Mouse (Mus musculus) embryonic facial prominence, embryonic 14.5 days (tissue): ENCODE results near the gene Gm20388. TPM values are rescaled to one million over a fixed set of nuclear protein-coding genes. Genes with fewer than 3 reads are reported as not detected.
A peak's percentile ranks its signal among the peaks of the same experiment; 100 is the strongest.

Experiments used
- ATAC-seq: fragments of 200-750 bp; cut with Nextera tagmentation; 2 replicates; pipeline ENCODE4 v1.8.0; 2017; ENCODE audit warnings: low read depth, moderate number of reproducible peaks, moderate TSS enrichment
- DNase-seq: peaks from one replicate; pipeline ENCODE4 v3.0.0-alpha.2; 2015; ENCODE audit warnings: low spot score
- H3K27ac ChIP-seq: fragments of 300-500 bp; sonication (generic); replicated peaks from 2 replicates; pipeline ENCODE4 v1.5.1; 2014; ENCODE audit warnings: low read depth, mild to moderate bottlenecking, low read length, moderate library complexity
- H3K27me3 ChIP-seq: fragments of 300-500 bp; sonication (generic); replicated peaks from 2 replicates; pipeline ENCODE4 v1.6.1; 2014; ENCODE audit warnings: low read length; ENCODE audit not compliant: control insufficient read depth, insufficient read depth
- H3K36me3 ChIP-seq: fragments of 300-500 bp; sonication (generic); 2 replicates; pipeline ENCODE4 v1.6.1; 2014; ENCODE audit warnings: low read length, mixed read lengths; ENCODE audit not compliant: control insufficient read depth, insufficient read depth
- H3K4me1 ChIP-seq: fragments of 300-500 bp; sonication (generic); 2 replicates; pipeline ENCODE4 v1.6.1; 2014; ENCODE audit warnings: antibody characterized with exemption, low read length; ENCODE audit not compliant: control insufficient read depth, insufficient read depth
- H3K4me2 ChIP-seq: fragments of 300-500 bp; sonication (generic); 2 replicates; pipeline ENCODE4 v1.6.1; 2014; ENCODE audit warnings: low read depth, mild to moderate bottlenecking, low read length, moderate library complexity, mixed read lengths
- H3K4me3 ChIP-seq: fragments of 300-500 bp; sonication (generic); 2 replicates; pipeline ENCODE4 v1.5.1; 2014; ENCODE audit warnings: low read depth, mild to moderate bottlenecking, low read length
- H3K9ac ChIP-seq: fragments of 300-500 bp; sonication (generic); 2 replicates; pipeline ENCODE4 v1.6.1; 2014; ENCODE audit warnings: low read depth, mild to moderate bottlenecking, low read length, moderate library complexity, mixed read lengths
- H3K9me3 ChIP-seq: fragments of 300-500 bp; sonication (generic); 2 replicates; pipeline ENCODE4 v1.6.1; 2016; ENCODE audit warnings: low read length; ENCODE audit not compliant: control insufficient read depth
- WGBS: fragments of 180-500 bp; shearing (Covaris S2); extraction: QIAGEN DNeasy Blood & Tissue Kit; methylation state at CpG from one replicate; pipeline ENCODE4 v1.1.7; 2014; 5-methylcytosine and 5-hydroxymethylcytosine counted together
- polyA plus RNA-seq: library from polyadenylated mRNA; unstranded; fragments of >200 nt; fragmentation: Nextera tagmentation; extraction: Ambion mirVana; gene quantifications from 2 replicates; pipeline ENCODE4 v1.2.1, GENCODE M21; 2014

Gene Gm20388
- polyA plus RNA-seq, 1 experiment from 2014 or later = not detected

- H3K9me3 ChIP-seq = peaks cover 5% of the 10 kb centered on the region; the same call in 1 of the 2 replicates
- no peak for DNase-seq
- ATAC-seq = no peak
- H3K36me3 ChIP-seq = no peaks in the 10 kb centered on the region
- WGBS = 84% methylated on average over 12 of the region's 12 CpGs
- H3K4me3 ChIP-seq = no peak overlapping the region
- no peaks in the 10 kb centered on the region for H3K27me3 ChIP-seq
- H3K9ac ChIP-seq = no peak overlapping the region
- no peak overlapping the region for H3K4me2 ChIP-seq
- H3K27ac ChIP-seq = no peak overlapping the region
- H3K4me1 ChIP-seq = peaks cover 23% of the 10 kb centered on the region
Measured at GRCm38 (mm10) chr8:120431042-120431441, 520.4 kb downstream of the Gm20388 start.

DNA sequence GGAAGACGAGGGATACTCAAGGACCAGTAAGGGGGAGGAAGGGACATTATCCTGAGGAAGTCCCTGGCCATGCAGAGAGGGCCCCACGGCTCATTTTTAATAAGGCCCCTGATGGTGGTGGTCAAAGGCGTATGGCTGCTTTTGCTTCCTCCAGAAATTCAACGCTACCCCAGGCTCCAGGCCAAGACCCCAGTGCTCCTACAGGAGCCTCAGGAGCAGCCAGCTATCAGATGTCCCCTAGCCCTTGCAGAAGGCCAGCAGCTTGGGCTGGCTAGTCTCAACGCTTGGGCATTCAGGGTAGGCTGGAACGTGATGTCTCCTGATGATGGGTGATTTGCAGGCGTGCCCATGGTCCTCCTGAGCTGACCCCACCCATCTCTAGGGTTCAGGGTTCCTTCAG is 521.8 kb downstream of the Gm20388 start:
- H3K36me3 ChIP-seq = no peaks in the 10 kb centered on the region
- no peak overlapping the region for H3K27ac ChIP-seq
- H3K9ac ChIP-seq = no peak overlapping the region
- peaks cover 5% of the 10 kb centered on the region; the same call in 1 of the 2 replicates for H3K9me3 ChIP-seq
- ATAC-seq (no peak), DNase-seq (no peak)
- no peak overlapping the region for H3K4me3 ChIP-seq
- peaks cover 20% of the 10 kb centered on the region for H3K4me1 ChIP-seq
- no peaks in the 10 kb centered on the region for H3K27me3 ChIP-seq
- 75% methylated on average over 7 of the region's 7 CpGs for WGBS
- no peak overlapping the region for H3K4me2 ChIP-seq

DNA sequence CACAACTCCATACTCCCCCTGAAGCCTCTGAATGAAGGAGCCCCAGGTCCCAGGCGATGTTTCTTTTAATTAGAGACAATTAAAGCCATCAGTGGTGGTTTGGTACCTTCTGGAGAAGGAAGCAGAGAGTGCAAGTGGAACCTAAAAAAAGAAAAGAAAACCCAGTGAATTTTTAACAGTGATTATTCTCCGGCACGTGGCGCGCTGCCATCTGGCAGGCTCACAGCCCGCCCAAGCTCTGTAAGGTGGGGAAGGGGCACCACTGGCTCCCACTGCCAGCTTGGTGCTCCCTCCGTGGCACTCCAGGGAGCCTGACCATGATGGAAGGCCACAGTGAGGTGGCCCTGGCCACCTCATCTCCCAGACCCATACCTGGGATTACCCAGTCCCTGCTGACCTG is 522.5 kb downstream of the Gm20388 start:
- no peak for ATAC-seq
- peaks cover 17% of the 10 kb centered on the region for H3K4me1 ChIP-seq
- 86% methylated on average over 5 of the region's 7 CpGs for WGBS

DNA sequence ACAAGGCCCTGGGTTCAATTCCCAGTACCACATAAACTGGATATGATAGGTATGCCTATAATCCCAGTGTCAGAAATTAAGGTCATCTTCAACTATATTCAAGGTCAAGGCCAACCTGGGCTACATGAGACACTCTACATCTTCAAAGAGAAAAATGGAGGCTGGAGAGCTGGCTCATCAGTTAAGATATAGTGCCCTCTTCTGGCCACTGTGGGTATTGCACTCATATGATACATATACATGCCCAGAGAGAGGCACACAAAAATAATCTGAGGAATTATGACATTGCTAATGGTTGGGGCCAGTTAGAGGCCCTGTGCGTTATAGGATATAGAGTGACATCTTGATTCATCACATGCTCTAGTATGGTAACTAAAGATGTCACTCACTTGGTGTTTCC is 523.1 kb downstream of the Gm20388 start:
- H3K4me1 ChIP-seq = peaks cover 19% of the 10 kb centered on the region
- H3K4me2 ChIP-seq = no peak overlapping the region
- 91% methylated on average over 1 of the region's 1 CpGs for WGBS
- H3K4me3 ChIP-seq = no peak overlapping the region
- H3K27me3 ChIP-seq = no peaks in the 10 kb centered on the region
- no peak overlapping the region for H3K27ac ChIP-seq
- H3K9me3 ChIP-seq = peaks cover 5% of the 10 kb centered on the region; the same call in 1 of the 2 replicates
- no peak for DNase-seq
- H3K9ac ChIP-seq = no peak overlapping the region
- ATAC-seq = no peak
- no peaks in the 10 kb centered on the region for H3K36me3 ChIP-seq

More for the DNA sequence above, 522.5 kb downstream of the Gm20388 start:
- Histone ChIP-seq H3K4me2 (no peak overlapping the region), H3K9ac (no peak overlapping the region), H3K9me3 (peaks cover 5% of the 10 kb centered on the region; the same call in 1 of the 2 replicates), H3K27me3 (no peaks in the 10 kb centered on the region), H3K36me3 (no peaks in the 10 kb centered on the region), H3K4me3 (no peak overlapping the region), H3K27ac (no peak overlapping the region)
- no peak for DNase-seq

DNA sequence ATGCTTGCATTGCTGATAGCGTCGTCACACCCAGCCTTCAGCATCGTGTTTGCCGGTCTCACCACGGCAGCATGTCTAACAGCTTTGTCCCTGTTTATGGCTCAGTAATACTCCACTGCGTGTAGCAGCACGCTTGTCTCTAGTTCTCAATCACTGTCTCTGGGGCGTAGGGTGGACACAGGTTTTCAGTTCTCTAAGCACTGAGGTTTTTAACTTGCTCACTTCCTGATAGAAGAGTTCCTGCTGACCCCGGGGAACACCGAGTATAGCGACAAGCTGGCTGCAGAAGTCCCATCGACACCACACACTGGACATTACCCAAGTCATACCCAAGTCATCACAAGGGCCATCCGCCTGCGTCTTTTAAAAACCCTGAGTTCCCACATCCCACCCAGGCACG is 525.1 kb downstream of the Gm20388 start:
- no peaks in the 10 kb centered on the region for H3K27me3 ChIP-seq
- peaks cover 26% of the 10 kb centered on the region for H3K4me1 ChIP-seq
- H3K27ac ChIP-seq = no peak overlapping the region
- H3K9ac ChIP-seq = no peak overlapping the region
- DNase-seq (no peak), ATAC-seq (no peak)
- no peaks in the 10 kb centered on the region for H3K36me3 ChIP-seq
- H3K4me2 ChIP-seq = no peak overlapping the region
- peaks cover 5% of the 10 kb centered on the region; the same call in 1 of the 2 replicates for H3K9me3 ChIP-seq
- 95% methylated on average over 15 of the region's 15 CpGs for WGBS
- no peak overlapping the region for H3K4me3 ChIP-seq

- ATAC-seq = peak; percentile 38; the same call in 1 of the 2 replicates
Measured at GRCm38 (mm10) chr8:120436491-120437030, 525.9 kb downstream of the Gm20388 start.

GRCm38 (mm10) chr8:120437207-120437606 is 526.6 kb downstream of the Gm20388 start:
- no peak overlapping the region; the same call in 1 of the 2 replicates for H3K27ac ChIP-seq
- no peak overlapping the region for H3K4me2 ChIP-seq
- no peaks in the 10 kb centered on the region for H3K27me3 ChIP-seq
- H3K36me3 ChIP-seq = no peaks in the 10 kb centered on the region
- H3K9ac ChIP-seq = no peak overlapping the region
- 65% methylated on average over 1 of the region's 1 CpGs for WGBS
- peaks cover 5% of the 10 kb centered on the region; the same call in 1 of the 2 replicates for H3K9me3 ChIP-seq
- H3K4me3 ChIP-seq = no peak overlapping the region
- DNase-seq = no peak
- H3K4me1 ChIP-seq = peaks cover 29% of the 10 kb centered on the region
- ATAC-seq = no peak

More at GRCm38 (mm10) chr8:120436491-120437030, 525.9 kb downstream of the Gm20388 start:
- Histone ChIP-seq H3K4me1 (peaks cover 29% of the 10 kb centered on the region), H3K36me3 (no peaks in the 10 kb centered on the region), H3K4me2 (no peak overlapping the region; the same call in 1 of the 2 replicates), H3K9me3 (peaks cover 5% of the 10 kb centered on the region; the same call in 1 of the 2 replicates), H3K9ac (no peak overlapping the region), H3K4me3 (no peak overlapping the region), H3K27ac (no peak overlapping the region), H3K27me3 (no peaks in the 10 kb centered on the region)
- 54% methylated on average over 5 of the region's 5 CpGs for WGBS
- peak; percentile 59 for DNase-seq

DNA sequence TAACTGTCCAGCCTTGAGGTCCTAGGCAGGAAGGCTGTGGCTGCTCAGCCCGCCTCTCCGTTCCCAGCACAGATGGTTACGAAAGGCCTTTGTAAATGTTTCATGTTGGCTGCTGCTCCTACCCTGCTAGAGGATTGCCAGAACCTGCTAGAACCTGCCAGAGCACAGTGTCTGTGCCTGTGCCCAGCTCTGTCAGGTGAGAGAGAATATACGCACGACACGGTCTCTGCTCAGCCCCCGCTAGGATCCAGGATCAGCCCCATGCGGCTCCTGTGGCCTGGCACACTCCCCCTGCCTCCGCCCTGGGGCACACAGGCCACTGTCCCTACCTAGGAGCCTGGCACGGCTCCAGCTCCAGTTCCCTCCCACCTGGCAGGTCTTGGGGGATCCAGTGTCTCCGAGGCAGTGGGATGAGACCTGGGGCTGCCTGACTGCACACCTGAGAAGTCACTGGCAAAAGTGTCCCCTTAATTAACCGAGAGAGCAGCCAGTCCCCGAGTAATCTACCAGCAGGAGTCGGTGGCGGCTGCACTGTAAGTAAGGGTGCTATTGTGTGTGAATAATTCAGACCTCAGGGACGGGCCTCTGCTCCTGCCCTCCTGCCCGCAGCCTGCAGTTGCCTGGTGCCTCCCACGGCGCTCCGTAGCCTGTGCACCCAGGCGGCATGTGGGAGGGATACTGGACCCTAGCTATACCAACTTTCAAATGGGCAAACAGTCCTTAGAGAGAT is 527.2 kb downstream of the Gm20388 start:
- Histone ChIP-seq H3K36me3 (no peaks in the 10 kb centered on the region), H3K27ac (no peak overlapping the region; the same call in 1 of the 2 replicates), H3K9me3 (peaks cover 5% of the 10 kb centered on the region; the same call in 1 of the 2 replicates), H3K9ac (no peak overlapping the region), H3K4me2 (no peak overlapping the region), H3K27me3 (no peaks in the 10 kb centered on the region), H3K4me3 (no peak overlapping the region), H3K4me1 (peaks cover 29% of the 10 kb centered on the region)
- WGBS = 65% methylated on average over 21 of the region's 21 CpGs
- DNase-seq (peak; percentile 63), ATAC-seq (peak; percentile 47)
